Mouse (Mus musculus) heart, adult 11 months (tissue): ENCODE measurements at regions not wholly inside any gene's neighbourhood (a gene's known extent, or its start where the extent isn't known, plus 50 kb on each side); places are given as distances from the start of the nearest gene placed in this dataset.

Source experiments
- DNase-seq: peaks from one replicate; pipeline ENCODE4 v3.0.0; 2022

- DNase-seq: peak; percentile 33
Observed at GRCm38 (mm10) chr10:95124476-95124875, 179.8 kb upstream of the Plxnc1 start.

DNA sequence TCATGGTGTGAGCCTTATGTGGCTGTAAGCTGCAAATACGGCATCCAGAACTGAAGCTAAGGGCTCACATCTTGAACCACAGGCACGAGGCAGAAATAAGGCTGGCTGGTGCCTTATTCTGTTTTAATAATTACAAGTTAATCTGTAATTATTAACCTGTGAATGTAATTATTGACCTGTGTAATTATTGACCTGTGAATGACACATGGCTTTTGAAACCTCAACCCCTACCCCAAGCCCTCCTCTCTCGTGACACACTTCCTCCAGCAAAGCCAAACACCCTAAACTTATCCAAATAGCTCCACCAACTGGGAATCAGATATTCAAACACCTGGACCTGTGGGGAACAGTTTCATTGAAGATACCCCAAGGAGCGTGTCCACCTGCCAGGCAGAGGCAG lies 175.4 kb upstream of the Plxnc1 start:
- peak; percentile 56 for DNase-seq

DNA sequence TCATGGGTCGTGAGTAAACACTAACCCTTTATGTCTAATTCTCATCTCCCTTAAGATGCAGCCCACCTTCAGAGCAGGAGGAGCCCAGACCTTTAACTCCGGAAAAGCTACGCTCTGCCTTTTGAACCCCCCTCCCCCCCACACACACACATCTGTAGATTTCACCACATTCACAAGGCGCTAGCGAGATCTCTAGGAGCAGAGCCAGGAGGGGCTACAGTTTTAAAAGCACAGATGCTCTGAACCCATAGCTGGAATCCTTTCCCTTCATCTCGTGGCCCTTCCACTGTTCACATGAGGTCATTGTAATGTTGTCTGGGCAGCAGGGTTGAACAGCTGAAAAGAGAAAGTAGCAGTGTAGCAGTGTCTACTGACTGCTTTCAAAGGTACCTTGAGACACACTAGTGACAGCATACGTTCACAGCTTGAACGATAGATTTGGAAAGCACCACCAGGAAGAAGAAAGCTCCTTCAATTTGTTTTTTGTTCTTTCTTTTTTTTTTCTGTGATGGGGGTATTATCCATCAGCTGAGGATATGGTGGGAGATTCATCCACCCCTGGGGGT lies 174.2 kb upstream of the Plxnc1 start:
- DNase-seq: peak; percentile 55

GRCm38 (mm10) chr10:95117731-95118212 lies 173.1 kb upstream of the Plxnc1 start:
- DNase-seq: no peak

DNA sequence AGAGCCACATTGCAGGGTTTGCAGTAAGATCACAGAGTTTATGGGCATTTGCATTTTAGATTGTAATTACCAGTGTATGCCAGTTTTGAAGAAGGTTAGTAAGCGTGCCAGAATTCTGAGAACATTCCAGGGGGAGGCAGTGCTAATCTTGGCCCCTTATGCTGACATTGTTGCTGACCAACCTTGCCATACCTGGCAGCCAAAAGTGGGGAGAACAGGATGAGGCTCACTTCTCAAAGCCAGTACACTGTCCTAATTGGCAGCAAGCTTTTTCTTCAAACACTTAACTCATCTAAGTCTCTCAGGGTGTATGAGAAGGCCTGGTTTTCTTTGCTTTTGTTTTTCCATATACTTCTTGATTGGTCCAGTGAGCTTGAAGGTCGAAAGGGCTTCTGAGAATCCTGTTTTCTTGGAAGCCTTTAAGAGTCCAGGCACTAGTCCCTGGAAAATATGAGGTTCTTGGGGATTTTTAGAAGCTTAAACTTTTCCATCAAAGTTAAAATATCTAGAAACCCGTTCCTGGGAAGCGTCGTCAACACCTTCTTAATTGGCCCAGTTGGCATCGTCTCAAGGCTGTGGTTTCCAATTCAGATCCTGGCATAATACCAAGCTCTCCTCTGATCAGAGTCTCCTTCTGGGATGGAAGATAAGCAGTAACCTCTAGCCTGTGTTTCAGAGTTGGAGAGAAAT lies 172.6 kb upstream of the Plxnc1 start:
- peak; percentile 91 for DNase-seq

DNA sequence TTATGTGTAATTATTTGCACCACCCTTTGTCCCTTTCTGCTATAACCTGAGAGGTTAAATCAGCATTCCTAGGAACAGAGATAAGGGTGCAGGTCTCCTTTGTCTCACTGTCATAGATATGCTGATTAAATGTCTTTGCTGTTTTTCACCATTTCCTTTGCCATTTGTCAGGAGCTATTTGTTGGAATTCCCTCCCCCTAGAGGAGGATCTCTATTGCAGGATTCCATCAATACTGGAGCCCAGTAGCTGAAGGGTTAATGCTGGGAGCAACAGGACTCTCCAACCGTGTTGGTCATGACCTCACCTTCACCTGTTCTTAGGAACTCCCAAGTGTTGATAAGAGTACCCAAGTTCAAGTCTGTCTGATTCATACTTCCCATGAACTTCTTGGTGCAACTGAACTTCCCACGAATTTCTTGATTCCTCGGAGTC lies 172.0 kb upstream of the Plxnc1 start:
- DNase-seq: peak; percentile 14

- peak; percentile 45 for DNase-seq
Observed at GRCm38 (mm10) chr10:95112837-95113388, 168.3 kb upstream of the Plxnc1 start.

- peak; percentile 90 for DNase-seq
Observed at GRCm38 (mm10) chr10:95112231-95112774, 167.7 kb upstream of the Plxnc1 start.

DNA sequence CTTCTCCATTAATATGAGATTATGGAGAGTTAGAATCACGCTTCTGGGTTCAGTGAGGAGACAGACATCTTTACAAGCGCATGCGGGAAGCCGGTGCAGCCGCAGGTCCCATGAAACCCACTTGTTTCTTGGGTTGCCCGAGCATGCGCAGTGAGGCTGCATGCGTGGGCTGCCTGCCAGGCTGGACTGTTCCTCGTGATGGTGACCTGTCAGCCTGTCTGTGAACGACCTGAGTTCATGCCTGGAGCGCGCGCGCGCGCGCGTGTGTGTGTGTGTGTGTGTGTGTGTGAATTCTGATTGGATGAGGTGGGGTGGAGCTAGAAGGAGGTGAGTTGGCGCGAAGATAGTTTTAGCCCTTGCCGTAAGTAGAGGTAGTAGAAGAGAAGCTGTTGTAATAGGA lies 166.2 kb upstream of the Plxnc1 start:
- DNase-seq: peak; percentile 88

DNA sequence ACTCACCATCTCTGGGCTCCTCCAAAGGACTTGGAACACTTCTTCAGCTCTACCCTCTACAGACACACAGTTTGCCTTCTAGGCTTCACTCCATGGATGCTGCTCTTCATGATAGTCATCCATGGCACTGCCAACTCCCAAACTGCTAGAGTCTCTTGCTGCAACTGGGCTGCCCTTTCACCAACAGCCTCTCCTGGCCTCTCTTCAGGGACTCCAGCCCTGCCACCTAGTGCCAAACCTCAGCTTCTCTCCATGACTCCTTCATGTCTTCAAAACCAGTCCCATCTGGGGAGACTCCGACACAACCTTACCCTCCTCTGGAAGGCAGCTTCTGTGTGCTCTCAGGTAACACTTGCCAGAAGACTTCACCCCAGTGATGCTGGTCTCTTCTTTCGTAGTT lies 164.9 kb upstream of the Plxnc1 start:
- DNase-seq: peak; percentile 75

- no peak for DNase-seq
Observed at GRCm38 (mm10) chr10:95107532-95108251, 163.1 kb upstream of the Plxnc1 start.

GRCm38 (mm10) chr10:95103808-95104207 lies 159.2 kb upstream of the Plxnc1 start:
- peak; percentile 86 for DNase-seq

- DNase-seq: peak; percentile 91
Observed at GRCm38 (mm10) chr10:95102981-95103380, 158.3 kb upstream of the Plxnc1 start.

DNA sequence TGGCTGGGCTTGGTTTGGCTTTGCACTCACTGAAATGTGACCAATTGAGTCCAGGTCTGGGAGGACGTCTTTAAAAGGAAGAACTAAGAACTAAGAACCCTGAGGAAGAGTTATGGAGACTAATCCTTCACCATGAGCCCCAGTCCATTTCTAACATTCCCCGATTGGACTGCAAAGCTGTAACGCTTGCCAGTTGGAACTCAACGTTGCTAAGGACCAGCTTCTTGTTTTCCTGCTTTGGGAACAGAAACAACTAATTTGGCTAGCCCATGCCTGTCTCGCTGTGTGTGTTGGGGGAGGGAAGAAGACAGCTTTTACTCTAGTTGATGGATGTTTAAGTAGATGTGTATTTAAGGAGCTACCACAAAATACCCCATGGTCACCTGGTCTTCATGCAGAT lies 155.3 kb upstream of the Plxnc1 start:
- DNase-seq: peak; percentile 97

GRCm38 (mm10) chr10:95095847-95096246 lies 151.2 kb upstream of the Plxnc1 start:
- DNase-seq: no peak

- no peak for DNase-seq
Observed at GRCm38 (mm10) chr10:95094771-95095170, 150.1 kb upstream of the Plxnc1 start.

DNA sequence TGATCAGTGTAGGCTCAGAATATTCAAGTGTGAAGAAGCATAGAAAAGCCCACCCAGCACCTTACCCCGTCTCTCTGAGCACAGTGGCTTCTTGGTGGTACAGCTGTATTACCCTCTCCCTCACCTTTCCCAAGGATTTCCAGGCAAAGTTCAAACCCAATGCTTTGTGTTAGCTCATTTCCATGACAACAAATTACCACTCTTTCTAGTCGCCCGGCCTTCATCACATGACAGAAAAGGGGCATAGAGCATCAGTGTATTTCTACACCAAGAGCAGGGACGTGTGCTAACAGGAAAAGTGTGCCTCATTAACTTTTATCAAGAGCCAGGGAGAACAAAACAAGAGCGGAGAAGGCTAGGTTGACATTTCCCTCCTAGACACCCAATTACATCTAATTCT lies 148.6 kb upstream of the Plxnc1 start:
- DNase-seq: no peak

DNA sequence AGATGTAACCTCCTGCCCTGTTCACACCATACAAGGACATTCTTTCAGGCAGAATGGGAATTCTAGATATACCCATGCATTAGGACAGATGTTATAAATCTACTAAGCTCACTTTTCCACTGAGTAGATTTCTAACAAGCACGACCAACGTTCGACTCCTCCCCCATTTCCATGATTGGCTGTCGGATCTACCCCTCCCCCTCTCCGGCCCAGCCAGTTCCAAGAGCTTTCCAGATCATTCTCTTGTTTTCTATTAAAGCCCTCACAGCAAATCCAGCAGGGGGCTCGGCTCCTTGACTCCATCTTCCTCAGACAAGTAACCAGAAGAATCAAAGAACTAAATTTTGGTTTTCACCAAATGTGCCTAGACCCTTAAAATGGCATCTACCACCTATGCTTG lies 146.5 kb upstream of the Plxnc1 start:
- DNase-seq: no peak

DNA sequence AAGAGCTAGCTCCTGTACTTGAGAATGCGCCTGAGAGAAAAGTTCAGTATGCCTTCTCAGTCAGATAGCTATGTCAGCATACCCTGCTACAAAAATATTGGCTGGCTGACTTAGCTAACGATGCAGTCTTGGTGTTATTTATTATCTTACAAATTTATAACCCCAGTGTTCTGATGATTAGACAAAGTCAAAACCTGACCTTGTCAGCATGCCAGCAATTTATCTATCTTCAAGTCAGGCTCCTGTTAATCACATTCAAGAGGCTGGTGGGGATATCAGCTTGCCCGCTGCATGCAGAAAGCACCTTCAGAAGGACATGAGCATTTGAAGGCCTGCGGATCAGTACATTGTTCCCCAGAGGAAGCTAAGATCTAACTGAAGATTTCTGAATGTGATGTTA lies 146.0 kb upstream of the Plxnc1 start:
- peak; percentile 60 for DNase-seq

DNA sequence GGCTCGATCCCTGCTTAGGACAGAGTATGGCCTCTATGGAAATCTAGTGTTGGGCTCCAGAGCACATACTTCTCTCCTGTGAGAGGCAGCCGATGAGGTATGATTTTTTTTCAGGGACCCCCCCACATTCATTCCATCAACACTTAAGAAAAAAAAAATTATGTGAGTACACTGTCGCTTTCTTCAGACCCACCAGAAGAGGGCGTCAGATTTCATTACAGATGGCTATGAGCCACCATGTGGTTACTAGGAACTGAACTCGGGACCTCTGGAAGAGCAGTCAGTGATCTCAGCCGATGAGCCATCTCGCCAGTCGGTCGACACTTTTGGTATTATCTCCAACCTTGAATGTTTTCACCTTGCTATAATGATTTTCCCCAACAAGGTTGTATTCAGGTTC lies 145.4 kb upstream of the Plxnc1 start:
- peak; percentile 52 for DNase-seq

DNA sequence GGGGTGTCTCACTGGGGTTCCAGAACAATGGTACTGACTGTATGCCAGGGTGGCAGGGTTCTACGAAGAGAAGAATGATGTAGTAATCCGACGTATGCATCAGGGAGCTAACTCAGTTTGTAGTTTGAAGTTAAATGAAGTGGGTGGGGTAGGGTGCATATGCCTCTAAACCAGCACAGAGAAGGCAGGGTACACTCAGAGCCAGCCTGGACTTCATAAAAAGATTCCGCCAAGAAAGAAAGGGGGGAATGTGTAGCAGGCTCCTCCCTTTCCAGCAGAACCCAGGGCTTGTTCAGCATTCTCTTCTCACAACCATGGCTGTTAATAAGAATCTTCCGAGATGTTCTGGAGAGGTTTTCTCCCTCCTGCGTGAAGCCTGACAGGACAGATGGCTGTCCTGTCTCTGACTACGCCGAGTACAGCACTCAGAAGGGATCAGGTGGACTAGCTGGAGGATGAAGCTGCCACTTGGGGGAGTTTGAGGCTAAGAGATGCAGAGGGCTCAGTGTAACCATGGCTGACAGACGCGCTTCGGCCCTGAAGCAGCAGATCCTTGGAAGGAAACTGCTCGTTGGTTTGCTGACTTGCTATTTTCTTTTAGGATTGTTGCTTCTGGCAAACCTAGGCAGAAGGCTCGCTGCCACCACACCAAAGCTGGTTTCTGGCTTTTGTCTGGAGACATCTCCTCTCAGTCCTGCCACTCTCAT lies 143.4 kb upstream of the Plxnc1 start:
- peak; percentile 88 for DNase-seq

DNA sequence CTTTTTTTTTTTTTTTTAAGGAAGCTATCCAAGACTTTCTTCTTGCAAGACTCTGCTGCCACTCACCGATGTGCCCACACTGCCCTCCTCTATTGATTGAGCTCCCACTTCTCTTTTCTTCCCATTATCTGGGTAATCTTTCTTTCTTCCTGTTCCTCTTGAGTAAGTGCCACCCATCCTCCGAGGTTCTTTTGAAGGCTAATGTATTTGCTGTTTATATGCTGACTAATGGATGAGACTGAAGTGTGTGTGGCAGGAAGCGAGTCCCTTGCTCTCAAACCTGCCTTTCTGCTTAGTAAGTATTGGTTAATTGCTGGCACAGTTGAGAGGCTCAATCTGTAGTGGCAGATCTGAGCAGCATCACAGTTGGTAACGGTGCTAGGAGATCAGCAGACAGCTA lies 142.1 kb upstream of the Plxnc1 start:
- DNase-seq: peak; percentile 59
